Mouse (Mus musculus): ENCODE measurements around the gene Cdhr3. TPM values are rescaled to one million over a fixed set of nuclear protein-coding genes. Genes with fewer than 3 reads are reported as not detected.

Cdhr3 gene
- polyA plus RNA-seq, 1 experiment from 2014 or later, result not detected

DNA sequence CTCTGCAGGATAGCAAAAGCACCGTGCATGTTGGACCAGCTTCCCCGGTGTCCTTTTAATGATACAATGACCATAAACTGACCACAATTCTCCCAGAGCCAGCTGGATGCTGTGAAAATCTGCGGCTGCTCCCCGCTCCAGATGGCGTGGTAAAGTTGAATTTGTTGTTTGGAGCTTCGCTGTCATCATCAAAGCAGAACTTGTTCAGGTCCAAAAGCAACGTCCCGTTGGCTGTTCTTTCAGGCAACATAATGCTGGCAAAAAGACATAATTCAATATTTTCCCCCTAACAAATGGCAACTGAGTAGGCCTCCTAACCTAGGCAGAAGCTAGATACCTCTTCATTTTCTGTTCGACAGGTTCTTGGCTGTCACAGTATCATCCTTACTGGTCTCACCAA is 39.4 kb downstream of the Cdhr3 start:
- DNase-seq (ENCODE audit: low spot score) (no peak), ATAC-seq (replicated peaks; ENCODE audit: low FRiP score) (no peak)
- no peak overlapping the region for H3K4me3 ChIP-seq (ENCODE audit: low read depth, low read length)
- no peak overlapping the region for H3K9ac ChIP-seq (ENCODE audit: low read depth, low read length)
- H3K27ac ChIP-seq (ENCODE audit: low read depth, low read length), result no peak overlapping the region
- no peaks in the 10 kb centered on the region for H3K36me3 ChIP-seq (ENCODE audit: control insufficient read depth, insufficient read depth, low read length)
- peaks cover 2% of the 10 kb centered on the region; the same call in 1 of the 2 replicates for H3K4me1 ChIP-seq (replicated peaks; ENCODE audit: control insufficient read depth, insufficient read depth, low read length)
- WGBS, result 84% methylated on average over 9 of the region's 9 CpGs
- H3K9me3 ChIP-seq (ENCODE audit: control insufficient read depth, low read length), result no peaks in the 10 kb centered on the region
- no peaks in the 10 kb centered on the region for H3K27me3 ChIP-seq (replicated peaks; ENCODE audit: control insufficient read depth, insufficient read depth, low read length)
- no peak overlapping the region for H3K4me2 ChIP-seq

DNA sequence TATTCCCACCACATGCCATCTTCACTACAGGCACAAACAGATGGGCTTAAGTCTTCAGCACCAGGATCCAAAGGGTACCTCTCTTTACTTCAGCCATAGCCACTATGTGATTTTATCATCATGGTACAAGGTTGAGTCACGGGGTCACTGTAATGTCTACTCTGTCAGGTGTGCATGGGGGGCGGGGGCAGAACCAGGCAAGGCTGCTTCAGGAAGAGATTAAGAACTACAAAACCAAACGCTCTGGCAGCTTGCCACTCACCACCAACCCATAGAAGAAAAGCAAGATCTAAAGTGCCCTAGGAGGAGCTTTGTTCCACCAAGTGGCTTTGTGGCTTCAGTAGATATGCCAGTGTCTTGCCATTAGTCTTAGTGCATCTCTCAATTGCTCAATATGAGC is 44.3 kb downstream of the Cdhr3 start:
- Histone ChIP-seq H3K4me2 (no peak overlapping the region), H3K4me1 (replicated peaks; ENCODE audit: control insufficient read depth, insufficient read depth, low read length) (no peaks in the 10 kb centered on the region), H3K9me3 (ENCODE audit: control insufficient read depth, low read length) (no peaks in the 10 kb centered on the region), H3K27me3 (replicated peaks; ENCODE audit: control insufficient read depth, insufficient read depth, low read length) (no peaks in the 10 kb centered on the region), H3K4me3 (ENCODE audit: low read depth, low read length) (no peak overlapping the region), H3K36me3 (ENCODE audit: control insufficient read depth, insufficient read depth, low read length) (no peaks in the 10 kb centered on the region), H3K27ac (ENCODE audit: low read depth, low read length) (no peak overlapping the region), H3K9ac (ENCODE audit: low read depth, low read length) (no peak overlapping the region)
- 65% methylated on average over 3 of the region's 3 CpGs for WGBS
- ATAC-seq (replicated peaks; ENCODE audit: low FRiP score) (no peak), DNase-seq (ENCODE audit: low spot score) (no peak)

DNA sequence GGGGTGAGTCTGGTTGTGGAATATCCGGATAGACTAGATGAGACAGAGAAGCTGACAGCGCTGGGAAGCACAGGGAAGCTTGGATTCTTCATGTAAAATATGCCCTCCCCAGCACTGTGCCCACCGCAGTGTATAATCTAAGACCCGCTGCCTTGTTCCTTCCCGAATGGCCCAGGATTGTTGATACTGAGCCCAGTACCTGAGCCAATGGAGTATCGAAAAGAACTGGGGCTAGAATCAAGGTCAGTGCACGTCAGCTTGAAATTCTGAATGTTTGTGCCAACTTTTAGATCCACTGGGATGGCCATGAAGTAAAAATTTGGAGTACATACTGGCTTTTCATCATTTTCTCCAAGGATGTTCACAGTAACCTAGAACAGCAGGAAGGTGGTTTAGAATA is 46.2 kb downstream of the Cdhr3 start:
- Histone ChIP-seq H3K4me1 (replicated peaks; ENCODE audit: control insufficient read depth, insufficient read depth, low read length) (no peaks in the 10 kb centered on the region), H3K9ac (ENCODE audit: low read depth, low read length) (no peak overlapping the region), H3K9me3 (ENCODE audit: control insufficient read depth, low read length) (no peaks in the 10 kb centered on the region), H3K4me3 (ENCODE audit: low read depth, low read length) (no peak overlapping the region), H3K27ac (ENCODE audit: low read depth, low read length) (no peak overlapping the region), H3K27me3 (replicated peaks; ENCODE audit: control insufficient read depth, insufficient read depth, low read length) (no peaks in the 10 kb centered on the region), H3K36me3 (ENCODE audit: control insufficient read depth, insufficient read depth, low read length) (no peaks in the 10 kb centered on the region), H3K4me2 (no peak overlapping the region)
- WGBS, result 85% methylated on average over 7 of the region's 7 CpGs
- no peak for DNase-seq (ENCODE audit: low spot score)
- ATAC-seq (replicated peaks; ENCODE audit: low FRiP score), result no peak

DNA sequence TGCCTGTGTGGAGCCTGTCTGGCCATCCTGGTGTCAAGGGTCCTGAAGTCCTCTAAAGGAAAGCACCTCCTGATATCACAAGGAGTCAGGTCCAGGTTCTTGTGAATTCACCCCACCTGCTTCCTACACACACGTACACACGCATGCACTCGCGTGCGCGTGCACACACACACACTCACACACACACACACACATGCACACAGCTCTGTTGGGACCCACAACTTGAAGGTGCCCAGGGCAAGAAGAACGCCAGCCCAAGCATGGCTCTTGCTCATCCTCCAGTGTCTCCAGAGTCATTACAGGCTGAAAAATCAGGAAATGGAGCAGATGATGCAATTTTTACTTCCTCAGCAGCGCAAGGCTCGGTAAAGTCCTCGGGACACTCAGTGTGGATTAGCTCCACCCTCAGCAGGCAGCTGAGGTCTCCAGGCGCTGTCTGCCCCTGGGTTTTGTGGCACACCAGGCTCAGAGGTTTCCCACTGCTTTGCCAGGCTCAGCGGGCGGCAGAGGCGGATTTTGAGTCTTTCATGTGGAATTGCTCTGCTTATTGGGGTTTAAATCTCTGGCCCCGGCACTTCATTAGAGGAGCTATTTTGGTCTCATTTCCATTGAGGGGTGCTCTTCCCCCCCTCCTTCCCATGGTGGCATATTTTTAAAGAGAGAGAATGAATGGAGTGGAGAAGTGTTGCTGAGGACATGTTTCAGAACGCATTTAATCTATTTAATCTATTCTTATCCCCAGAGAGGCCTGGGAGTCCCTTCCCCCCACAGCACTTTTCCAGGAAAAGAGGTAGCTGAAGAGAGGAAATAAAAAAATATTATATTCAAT is 46.9 kb downstream of the Cdhr3 start:
- DNase-seq (ENCODE audit: low spot score) (no peak), ATAC-seq (replicated peaks; ENCODE audit: low FRiP score) (no peak)
- Histone ChIP-seq H3K27ac (ENCODE audit: low read depth, low read length) (no peak overlapping the region), H3K4me3 (ENCODE audit: low read depth, low read length) (no peak overlapping the region), H3K4me2 (0 out of 2 replicates have a peak overlapping the region, but pooled peaks have one; percentile 14), H3K4me1 (replicated peaks; ENCODE audit: control insufficient read depth, insufficient read depth, low read length) (no peaks in the 10 kb centered on the region), H3K27me3 (replicated peaks; ENCODE audit: control insufficient read depth, insufficient read depth, low read length) (no peaks in the 10 kb centered on the region), H3K36me3 (ENCODE audit: control insufficient read depth, insufficient read depth, low read length) (no peaks in the 10 kb centered on the region), H3K9me3 (ENCODE audit: control insufficient read depth, low read length) (no peaks in the 10 kb centered on the region), H3K9ac (ENCODE audit: low read depth, low read length) (no peak overlapping the region)
- WGBS, result 49% methylated on average over 16 of the region's 16 CpGs

DNA sequence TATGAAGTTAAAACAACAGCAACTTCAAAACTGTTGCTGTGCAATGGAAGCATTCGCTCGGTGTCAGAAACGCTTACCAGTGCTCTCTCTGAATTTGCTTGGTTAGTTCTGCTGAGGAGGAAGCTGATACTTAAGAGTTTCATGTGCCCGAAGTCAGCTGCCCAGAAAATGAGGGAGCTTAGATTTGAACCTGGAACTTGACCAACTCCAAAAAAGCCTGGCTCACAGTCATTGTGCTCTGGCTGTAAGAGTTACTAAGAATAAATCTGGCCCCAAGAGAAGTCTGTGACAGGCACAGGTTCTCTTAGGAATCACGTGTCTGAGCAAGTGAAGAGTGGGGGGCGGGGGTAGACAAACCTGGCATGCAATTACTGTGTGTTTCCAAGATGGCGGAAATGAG is 51.2 kb downstream of the Cdhr3 start:
- H3K27ac ChIP-seq (ENCODE audit: low read depth, low read length), result no peak overlapping the region
- no peaks in the 10 kb centered on the region for H3K36me3 ChIP-seq (ENCODE audit: control insufficient read depth, insufficient read depth, low read length)
- no peaks in the 10 kb centered on the region for H3K9me3 ChIP-seq (ENCODE audit: control insufficient read depth, low read length)
- H3K4me2 ChIP-seq, result no peak overlapping the region
- no peaks in the 10 kb centered on the region for H3K4me1 ChIP-seq (replicated peaks; ENCODE audit: control insufficient read depth, insufficient read depth, low read length)
- H3K4me3 ChIP-seq (ENCODE audit: low read depth, low read length), result no peak overlapping the region
- H3K9ac ChIP-seq (ENCODE audit: low read depth, low read length), result no peak overlapping the region
- no peak for DNase-seq (ENCODE audit: low spot score)
- WGBS, result 80% methylated on average over 7 of the region's 7 CpGs
- H3K27me3 ChIP-seq (replicated peaks; ENCODE audit: control insufficient read depth, insufficient read depth, low read length), result no peaks in the 10 kb centered on the region
- no peak for ATAC-seq (replicated peaks; ENCODE audit: low FRiP score)

DNA sequence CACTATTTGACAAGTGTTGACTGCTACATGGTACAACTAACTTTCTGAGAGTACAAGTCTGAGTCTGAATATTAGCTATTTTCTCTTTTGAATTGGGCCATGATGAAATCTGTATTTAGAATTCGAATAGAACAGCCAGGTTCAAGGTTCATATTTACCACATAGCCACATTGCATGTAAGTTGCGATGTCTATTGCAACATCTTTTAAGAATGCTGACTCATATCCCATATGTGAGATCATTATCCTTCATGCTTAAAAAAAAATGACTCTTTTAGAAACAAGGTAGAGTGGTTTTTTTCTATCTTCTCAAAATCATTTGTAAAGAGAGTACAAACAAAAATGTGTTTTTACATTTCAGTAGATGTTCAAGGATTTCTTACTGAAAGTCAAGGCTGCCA is 51.9 kb downstream of the Cdhr3 start:
- no peak overlapping the region for H3K27ac ChIP-seq (ENCODE audit: low read depth, low read length)
- no peaks in the 10 kb centered on the region for H3K4me1 ChIP-seq (replicated peaks; ENCODE audit: control insufficient read depth, insufficient read depth, low read length)
- H3K4me2 ChIP-seq, result no peak overlapping the region
- ATAC-seq (replicated peaks; ENCODE audit: low FRiP score) (no peak), DNase-seq (ENCODE audit: low spot score) (no peak)
- H3K27me3 ChIP-seq (replicated peaks; ENCODE audit: control insufficient read depth, insufficient read depth, low read length), result 0 out of 2 replicates have a peak, but pooled peaks cover 2% of the 10 kb centered on the region
- no peak overlapping the region for H3K4me3 ChIP-seq (ENCODE audit: low read depth, low read length)
- no peaks in the 10 kb centered on the region for H3K36me3 ChIP-seq (ENCODE audit: control insufficient read depth, insufficient read depth, low read length)
- H3K9me3 ChIP-seq (ENCODE audit: control insufficient read depth, low read length), result no peaks in the 10 kb centered on the region
- 63% methylated on average over 2 of the region's 2 CpGs for WGBS
- no peak overlapping the region for H3K9ac ChIP-seq (ENCODE audit: low read depth, low read length)

DNA sequence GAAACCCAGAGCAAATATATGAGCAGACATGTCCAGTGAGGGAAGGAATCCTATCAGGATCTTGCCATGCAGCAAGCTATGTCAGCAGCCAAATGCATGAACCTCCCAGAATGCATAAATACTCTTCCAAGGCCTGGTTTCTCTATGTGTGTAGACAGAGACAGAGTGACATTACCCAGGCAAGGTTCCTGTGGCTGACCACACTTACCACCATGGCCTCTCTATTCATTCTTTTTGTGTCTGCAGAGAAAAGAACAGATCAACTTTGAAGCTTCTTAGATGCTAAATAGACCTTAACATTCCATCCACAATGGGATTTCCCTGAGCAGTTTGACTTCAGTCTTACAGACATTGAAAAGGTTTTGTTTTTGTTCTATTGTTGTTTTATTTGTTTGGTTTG is 54.0 kb downstream of the Cdhr3 start:
- Histone ChIP-seq H3K27ac (ENCODE audit: low read depth, low read length) (no peak overlapping the region), H3K4me3 (ENCODE audit: low read depth, low read length) (no peak overlapping the region), H3K4me1 (replicated peaks; ENCODE audit: control insufficient read depth, insufficient read depth, low read length) (no peaks in the 10 kb centered on the region), H3K27me3 (replicated peaks; ENCODE audit: control insufficient read depth, insufficient read depth, low read length) (peaks cover 5% of the 10 kb centered on the region; the same call in 1 of the 2 replicates), H3K36me3 (ENCODE audit: control insufficient read depth, insufficient read depth, low read length) (no peaks in the 10 kb centered on the region), H3K4me2 (no peak overlapping the region), H3K9ac (ENCODE audit: low read depth, low read length) (no peak overlapping the region), H3K9me3 (ENCODE audit: control insufficient read depth, low read length) (no peaks in the 10 kb centered on the region)
- ATAC-seq (replicated peaks; ENCODE audit: low FRiP score), result no peak
- DNase-seq (ENCODE audit: low spot score), result no peak

DNA sequence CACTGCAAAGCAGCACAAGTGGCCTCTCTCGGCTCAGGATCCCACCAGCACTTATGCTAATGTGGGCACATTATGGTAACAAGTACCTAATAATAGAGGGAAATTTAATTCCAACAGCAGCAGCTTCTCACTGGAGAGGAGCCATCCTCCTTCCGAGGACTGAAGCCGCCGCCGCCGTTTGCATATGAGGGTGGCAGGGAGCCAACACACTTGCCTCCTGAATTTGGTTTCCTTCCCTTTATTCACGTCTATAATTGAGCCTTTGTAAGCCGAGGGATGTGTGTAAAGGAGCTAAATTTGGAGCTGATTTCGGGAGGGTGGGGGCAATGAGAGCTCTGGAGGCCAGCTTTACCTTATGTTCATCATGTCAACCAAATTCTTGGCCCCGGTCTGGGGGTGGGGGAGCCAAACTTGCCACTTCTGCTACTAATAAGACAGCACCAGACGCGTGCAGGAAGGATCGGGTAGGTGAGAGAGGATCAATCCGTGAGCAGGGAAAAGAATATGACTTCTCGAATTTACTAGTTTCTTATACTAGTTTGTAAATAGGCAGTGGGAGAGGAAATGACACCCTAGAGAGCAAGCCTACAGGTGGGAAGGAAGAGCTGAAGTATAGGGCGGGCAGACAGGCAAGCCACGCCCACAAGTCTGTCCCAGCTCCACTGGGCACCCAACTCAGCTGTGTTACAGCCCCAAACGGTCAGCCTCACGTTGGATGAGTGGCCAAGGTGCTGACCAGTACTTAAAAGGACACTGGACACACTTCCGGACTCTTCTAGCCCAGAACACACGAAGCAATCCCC is 56.8 kb downstream of the Cdhr3 start:
- Histone ChIP-seq H3K4me2 (peak overlapping the region; percentile 27), H3K9ac (ENCODE audit: low read depth, low read length) (no peak overlapping the region), H3K4me1 (replicated peaks; ENCODE audit: control insufficient read depth, insufficient read depth, low read length) (no peaks in the 10 kb centered on the region), H3K36me3 (ENCODE audit: control insufficient read depth, insufficient read depth, low read length) (no peaks in the 10 kb centered on the region), H3K27me3 (replicated peaks; ENCODE audit: control insufficient read depth, insufficient read depth, low read length) (peaks cover 5% of the 10 kb centered on the region; the same call in 1 of the 2 replicates), H3K4me3 (ENCODE audit: low read depth, low read length) (no peak overlapping the region), H3K9me3 (ENCODE audit: control insufficient read depth, low read length) (no peaks in the 10 kb centered on the region), H3K27ac (ENCODE audit: low read depth, low read length) (no peak overlapping the region)
- no peak for DNase-seq (ENCODE audit: low spot score)
- 28% methylated on average over 21 of the region's 21 CpGs for WGBS
- ATAC-seq (replicated peaks; ENCODE audit: low FRiP score), result no peak

Data from liver, embryonic 11.5 days (tissue).